Mouse (Mus musculus): Measurements from ENCODE around the gene Ntn3.

DNA sequence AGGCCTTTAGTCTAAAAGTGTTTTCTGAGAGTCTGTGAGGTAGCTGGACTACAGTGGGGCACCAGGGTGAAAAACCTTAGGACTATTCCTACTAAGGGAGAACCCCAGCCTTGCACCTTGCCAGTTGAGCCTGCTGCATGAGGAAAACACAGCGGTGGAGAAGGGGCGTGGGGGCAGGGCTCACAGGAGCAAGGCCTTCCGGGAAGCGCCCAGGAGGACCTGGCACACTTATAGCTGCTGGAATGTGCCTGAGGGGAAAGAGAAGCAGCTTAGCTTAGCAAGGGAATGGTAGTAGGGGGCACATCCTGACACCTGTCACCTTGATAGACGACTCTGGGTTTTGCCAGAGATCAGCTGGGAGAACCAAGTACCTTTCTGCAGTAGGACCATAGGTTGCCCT lies 47.9 kb downstream of the Ntn3 start:
- TF ChIP-seq CTCF (IDR thresholded peaks at IDR 0.05; ENCODE audit: borderline replicate concordance, insufficient read depth, low read length) (no peak), POLR2A (IDR thresholded peaks at IDR 0.05; ENCODE audit: low read depth, low read length) (no peak)
